Mouse (Mus musculus) midbrain, embryonic 15.5 days (tissue): ENCODE results near the gene Sgsm3. TPM values are rescaled to one million over a fixed set of nuclear protein-coding genes. Genes with fewer than 3 reads are reported as not detected.

Experiments
- ATAC-seq: fragments of 200-750 bp; cut with Nextera tagmentation; replicated peaks from 2 replicates; pipeline ENCODE4 v1.8.0; 2017; ENCODE audit warnings: moderate TSS enrichment
- H3K27ac ChIP-seq: fragments of 300-500 bp; sonication (generic); 2 replicates; pipeline ENCODE4 v1.5.1; 2015; ENCODE audit warnings: mild to moderate bottlenecking, inconsistent platforms
- H3K27me3 ChIP-seq: fragments of 300-500 bp; sonication (generic); replicated peaks from 2 replicates; pipeline ENCODE4 v1.6.1; 2015; ENCODE audit warnings: inconsistent platforms
- H3K36me3 ChIP-seq: fragments of 300-500 bp; sonication (generic); replicated peaks from 2 replicates; pipeline ENCODE4 v1.6.1; 2015; ENCODE audit warnings: inconsistent platforms
- H3K4me1 ChIP-seq: fragments of 300-500 bp; sonication (generic); 2 replicates; pipeline ENCODE4 v1.6.1; 2015; ENCODE audit warnings: inconsistent platforms
- H3K4me2 ChIP-seq: fragments of 300-500 bp; sonication (generic); 2 replicates; pipeline ENCODE4 v1.6.1; 2015; ENCODE audit warnings: inconsistent platforms, mild to moderate bottlenecking, moderate library complexity
- H3K4me3 ChIP-seq: fragments of 300-500 bp; sonication (generic); 2 replicates; pipeline ENCODE4 v1.5.1; 2015; ENCODE audit warnings: mild to moderate bottlenecking, inconsistent platforms
- H3K9ac ChIP-seq: fragments of 300-500 bp; sonication (generic); 2 replicates; pipeline ENCODE4 v1.6.1; 2015; ENCODE audit warnings: mild to moderate bottlenecking, inconsistent platforms
- H3K9me3 ChIP-seq: fragments of 300-500 bp; sonication (generic); 2 replicates; pipeline ENCODE4 v1.6.1; 2016; ENCODE audit warnings: inconsistent platforms
- WGBS: fragments of 180-500 bp; shearing (Covaris S2); methylation state at CpG from one replicate; pipeline ENCODE4 v1.1.7; 2015; ENCODE audit warnings: mixed read lengths; 5-methylcytosine and 5-hydroxymethylcytosine counted together
- polyA plus RNA-seq: library from polyadenylated mRNA; unstranded; fragments of >200 nt; fragmentation: Nextera tagmentation; extraction: Ambion mirVana; gene quantifications from 2 replicates; pipeline ENCODE4 v1.2.1, GENCODE M21; 2015

Gene Sgsm3
- polyA plus RNA-seq, 1 experiment from 2014 or later, result 82.6 TPM

GRCm38 (mm10) chr15:80988331-80988730, 10.8 kb downstream of the Sgsm3 start:
- Histone ChIP-seq H3K4me3 (no peak overlapping the region), H3K27ac (no peak overlapping the region), H3K36me3 (no peaks in the 10 kb centered on the region), H3K9ac (no peak overlapping the region), H3K9me3 (no peaks in the 10 kb centered on the region), H3K27me3 (no peaks in the 10 kb centered on the region), H3K4me2 (no peak overlapping the region), H3K4me1 (no peaks in the 10 kb centered on the region)
- no peak for ATAC-seq
- 51% methylated on average over 1 of the region's 1 CpGs for WGBS

DNA sequence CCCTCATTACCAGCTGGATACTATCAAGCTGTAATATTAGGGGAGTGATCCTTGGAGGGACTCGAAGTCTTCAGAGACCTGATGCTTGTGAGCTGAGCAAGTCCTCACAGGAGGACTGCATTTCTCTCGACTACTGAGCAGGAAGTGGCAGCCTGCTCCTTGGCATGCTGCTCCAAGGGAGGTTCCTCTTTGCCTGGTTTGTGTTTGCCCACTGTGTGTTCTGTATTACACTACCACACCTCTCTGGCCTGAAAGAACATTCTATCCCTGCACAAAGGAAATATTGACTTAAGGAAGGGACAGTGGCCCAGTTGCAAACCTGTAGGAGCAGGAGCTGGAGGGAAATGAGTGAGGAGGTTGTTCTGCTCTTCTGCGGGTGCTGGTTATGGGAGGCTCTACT, 12.1 kb downstream of the Sgsm3 start:
- Histone ChIP-seq H3K4me3 (no peak overlapping the region), H3K9ac (no peak overlapping the region), H3K27ac (no peak overlapping the region), H3K27me3 (no peaks in the 10 kb centered on the region), H3K9me3 (no peaks in the 10 kb centered on the region), H3K36me3 (no peaks in the 10 kb centered on the region), H3K4me2 (no peak overlapping the region), H3K4me1 (no peaks in the 10 kb centered on the region)
- WGBS, result 83% methylated on average over 3 of the region's 3 CpGs
- ATAC-seq, result no peak

- Histone ChIP-seq H3K27ac (no peak overlapping the region), H3K4me3 (no peak overlapping the region), H3K4me2 (no peak overlapping the region), H3K4me1 (no peaks in the 10 kb centered on the region), H3K9ac (no peak overlapping the region), H3K36me3 (no peaks in the 10 kb centered on the region), H3K9me3 (no peaks in the 10 kb centered on the region), H3K27me3 (no peaks in the 10 kb centered on the region)
- 89% methylated on average over 5 of the region's 5 CpGs for WGBS
- ATAC-seq, result no peak
These were observed 17.4 kb downstream of the Sgsm3 start for GRCm38 (mm10) chr15:80994959-80995358.

DNA sequence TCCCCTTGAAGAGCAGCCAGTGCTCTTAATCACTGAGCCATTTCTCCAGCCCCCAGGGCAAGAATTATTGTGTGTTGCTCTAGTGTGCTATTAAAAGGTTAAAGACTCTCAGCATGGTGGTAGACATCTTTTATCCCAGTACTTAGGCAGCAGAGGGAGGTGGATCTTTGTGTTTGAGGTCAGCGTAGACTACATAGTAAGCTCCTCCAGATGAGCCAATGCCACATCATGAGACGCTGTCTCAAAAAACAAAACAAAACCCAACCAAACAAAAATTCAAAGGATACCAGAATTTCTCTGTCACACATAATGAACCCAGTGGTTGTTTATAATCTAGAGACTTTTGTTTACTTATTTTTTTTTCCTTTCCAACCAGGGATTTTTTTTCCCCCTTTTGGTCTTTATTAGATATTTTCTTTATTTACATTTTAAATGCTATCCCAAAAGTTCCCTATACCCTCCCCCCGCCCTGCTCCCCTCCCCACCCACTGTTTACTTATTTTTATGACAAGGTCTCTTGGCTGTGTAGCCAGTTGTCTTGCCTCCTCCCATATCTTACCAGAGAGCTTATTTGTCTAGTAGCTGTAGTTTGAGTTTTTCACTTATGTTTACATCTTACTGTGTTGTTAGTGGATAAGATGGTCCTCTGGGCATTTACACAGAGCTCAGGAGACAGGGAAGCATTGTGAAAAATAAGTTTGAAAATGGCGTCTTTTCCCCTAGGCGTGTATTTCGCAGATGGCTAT, 18.7 kb downstream of the Sgsm3 start:
- no peak overlapping the region for H3K4me3 ChIP-seq
- H3K4me1 ChIP-seq, result no peaks in the 10 kb centered on the region
- no peak overlapping the region for H3K4me2 ChIP-seq
- H3K9me3 ChIP-seq, result no peaks in the 10 kb centered on the region
- ATAC-seq, result no peak
- no peaks in the 10 kb centered on the region for H3K36me3 ChIP-seq
- H3K27me3 ChIP-seq, result no peaks in the 10 kb centered on the region
- no peak overlapping the region for H3K27ac ChIP-seq
- WGBS, result 72% methylated on average over 6 of the region's 6 CpGs
- no peak overlapping the region for H3K9ac ChIP-seq

DNA sequence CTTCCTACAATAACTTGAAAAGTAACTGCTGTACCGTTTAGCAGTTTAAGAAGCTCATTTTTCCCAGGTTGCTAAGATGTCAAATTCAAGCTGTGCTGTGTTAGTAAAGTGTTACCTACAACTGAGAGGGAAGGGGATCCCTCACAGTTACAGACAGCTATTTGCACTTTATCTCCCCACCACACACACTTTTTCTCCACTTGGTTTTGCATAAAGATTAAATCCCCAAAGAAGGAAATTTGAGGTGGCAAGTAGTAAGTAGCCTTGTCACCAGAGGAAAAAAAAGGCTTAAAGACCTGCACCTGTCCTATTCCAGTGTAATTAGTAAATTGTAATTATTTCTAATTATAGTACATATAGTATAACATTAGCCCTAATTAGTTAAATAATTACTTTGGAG, 19.5 kb downstream of the Sgsm3 start:
- no peak for ATAC-seq
- no peak overlapping the region for H3K27ac ChIP-seq
- no peak overlapping the region for H3K9ac ChIP-seq
- H3K4me2 ChIP-seq, result no peak overlapping the region
- no peaks in the 10 kb centered on the region for H3K9me3 ChIP-seq
- 54% methylated on average over 1 of the region's 1 CpGs for WGBS
- H3K36me3 ChIP-seq, result no peaks in the 10 kb centered on the region
- no peak overlapping the region for H3K4me3 ChIP-seq
- H3K27me3 ChIP-seq, result no peaks in the 10 kb centered on the region
- no peaks in the 10 kb centered on the region for H3K4me1 ChIP-seq

DNA sequence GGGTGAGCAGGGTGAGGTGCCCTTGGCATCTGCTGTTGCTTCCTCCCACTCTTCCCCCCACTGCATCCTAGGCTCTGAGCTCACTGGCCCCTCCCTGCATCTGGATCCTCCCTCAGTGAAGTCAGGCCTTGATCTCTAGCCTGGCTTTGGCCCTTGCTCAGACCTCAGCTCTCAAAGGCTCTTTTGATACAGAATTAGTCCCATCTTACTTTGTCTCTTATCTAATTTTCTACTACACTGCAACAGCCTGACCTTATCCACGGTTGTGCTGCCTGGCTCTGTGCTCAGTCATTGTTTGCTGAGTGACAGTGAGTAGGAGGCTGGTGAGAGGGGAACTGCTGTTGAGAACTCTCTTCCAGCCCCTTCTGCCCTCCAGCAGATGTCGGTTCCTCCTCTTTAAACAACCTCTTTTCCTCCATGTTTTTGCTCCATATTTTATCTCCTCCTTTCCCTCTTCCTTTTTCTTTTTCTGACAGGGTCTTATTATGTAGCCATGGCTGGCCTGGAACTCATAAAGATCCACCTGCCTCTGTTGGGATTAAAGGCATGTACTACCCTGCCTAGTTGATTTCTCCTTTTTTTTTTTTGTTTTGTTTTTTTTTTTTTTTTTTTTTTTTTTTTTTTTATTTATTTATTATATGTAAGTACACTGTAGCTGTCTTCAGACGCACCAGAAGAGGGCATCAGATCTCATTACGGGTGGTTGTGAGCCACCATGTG, 23.0 kb downstream of the Sgsm3 start:
- Histone ChIP-seq H3K4me1 (no peaks in the 10 kb centered on the region), H3K9ac (no peak overlapping the region), H3K9me3 (no peaks in the 10 kb centered on the region), H3K36me3 (peaks cover 4% of the 10 kb centered on the region), H3K27me3 (no peaks in the 10 kb centered on the region), H3K4me2 (no peak overlapping the region), H3K27ac (no peak overlapping the region), H3K4me3 (no peak overlapping the region)
- no peak for ATAC-seq
- 57% methylated on average over 3 of the region's 4 CpGs for WGBS

GRCm38 (mm10) chr15:81006127-81006735, 28.7 kb downstream of the Sgsm3 start:
- no peak overlapping the region for H3K9ac ChIP-seq
- H3K4me1 ChIP-seq, result no peaks in the 10 kb centered on the region
- H3K36me3 ChIP-seq, result peaks cover 25% of the 10 kb centered on the region
- no peak for ATAC-seq
- no peaks in the 10 kb centered on the region for H3K27me3 ChIP-seq
- H3K9me3 ChIP-seq, result no peaks in the 10 kb centered on the region
- H3K27ac ChIP-seq, result no peak overlapping the region
- 85% methylated on average over 10 of the region's 10 CpGs for WGBS
- H3K4me3 ChIP-seq, result no peak overlapping the region
- no peak overlapping the region for H3K4me2 ChIP-seq

DNA sequence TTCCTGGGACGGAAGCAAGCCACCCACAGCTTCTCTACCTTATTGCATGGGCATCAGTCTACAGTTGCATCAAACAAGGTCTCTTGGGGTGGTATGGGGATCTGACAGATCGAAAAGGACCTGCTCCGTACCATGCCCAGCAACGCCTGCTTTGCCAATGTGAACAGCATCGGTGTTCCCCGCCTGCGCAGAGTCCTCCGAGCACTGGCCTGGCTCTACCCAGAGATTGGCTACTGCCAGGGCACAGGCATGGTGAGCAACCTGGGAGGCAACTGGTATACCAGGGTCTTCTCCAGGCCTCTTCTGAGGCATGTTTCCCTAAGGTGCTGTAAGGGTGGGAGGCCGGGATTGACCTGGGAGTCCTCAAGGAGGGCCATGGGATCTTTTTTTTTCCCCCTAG, 29.8 kb downstream of the Sgsm3 start:
- no peak for ATAC-seq
- WGBS, result 95% methylated on average over 9 of the region's 9 CpGs

DNA sequence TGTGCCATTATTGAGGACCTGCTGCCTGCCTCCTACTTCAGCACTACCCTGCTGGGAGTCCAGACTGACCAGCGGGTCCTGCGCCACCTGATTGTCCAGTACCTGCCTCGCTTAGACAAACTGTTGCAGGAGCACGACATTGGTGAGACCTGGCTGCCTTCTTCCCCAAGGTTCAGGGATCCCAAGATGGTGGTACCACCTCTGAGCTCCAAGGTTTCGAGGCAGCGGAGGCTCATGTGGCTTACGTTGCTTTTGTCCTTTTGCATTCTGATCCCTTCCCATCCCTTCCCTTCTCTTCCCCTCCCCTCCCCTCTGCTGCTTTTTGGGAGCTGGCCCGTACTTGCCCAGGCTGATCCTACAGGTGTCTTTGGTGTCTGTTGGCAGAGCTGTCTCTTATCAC, 30.3 kb downstream of the Sgsm3 start:
- Histone ChIP-seq H3K27me3 (no peaks in the 10 kb centered on the region), H3K4me3 (no peak overlapping the region), H3K9me3 (no peaks in the 10 kb centered on the region), H3K27ac (no peak overlapping the region), H3K4me2 (no peak overlapping the region), H3K36me3 (peaks cover 32% of the 10 kb centered on the region), H3K4me1 (no peaks in the 10 kb centered on the region), H3K9ac (no peak overlapping the region)
- no peak for ATAC-seq
- 90% methylated on average over 8 of the region's 8 CpGs for WGBS

More for the DNA sequence above, 29.8 kb downstream of the Sgsm3 start:
- no peaks in the 10 kb centered on the region for H3K9me3 ChIP-seq
- no peak overlapping the region for H3K4me3 ChIP-seq
- H3K4me1 ChIP-seq, result no peaks in the 10 kb centered on the region
- H3K36me3 ChIP-seq, result peaks cover 29% of the 10 kb centered on the region
- H3K9ac ChIP-seq, result no peak overlapping the region
- no peak overlapping the region for H3K4me2 ChIP-seq
- H3K27ac ChIP-seq, result no peak overlapping the region
- H3K27me3 ChIP-seq, result no peaks in the 10 kb centered on the region

DNA sequence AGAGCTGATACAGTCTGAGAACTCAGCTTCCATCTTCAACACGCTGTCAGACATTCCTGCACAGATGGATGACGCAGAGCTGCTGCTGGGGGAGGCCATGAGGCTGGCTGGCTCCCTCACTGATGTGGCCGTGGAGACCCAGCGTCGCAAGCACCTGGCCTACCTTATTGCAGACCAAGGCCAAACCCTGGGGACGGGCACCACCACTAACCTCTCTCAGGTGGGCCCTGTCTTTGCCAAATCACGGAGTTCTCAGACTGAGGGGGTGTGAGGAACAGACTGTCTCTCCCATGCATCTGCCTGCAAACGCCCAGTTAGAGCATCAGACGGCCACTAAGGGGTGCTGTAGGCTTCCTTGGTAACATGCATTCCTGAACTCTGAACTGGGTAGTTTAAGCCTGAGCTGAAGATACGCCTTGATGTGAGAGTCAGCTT, 31.1 kb downstream of the Sgsm3 start:
- Histone ChIP-seq H3K4me1 (no peaks in the 10 kb centered on the region), H3K4me2 (no peak overlapping the region), H3K27me3 (no peaks in the 10 kb centered on the region), H3K27ac (no peak overlapping the region), H3K9me3 (no peaks in the 10 kb centered on the region), H3K9ac (no peak overlapping the region), H3K36me3 (peaks cover 34% of the 10 kb centered on the region), H3K4me3 (no peak overlapping the region)
- ATAC-seq, result no peak
- 61% methylated on average over 10 of the region's 10 CpGs for WGBS

- Histone ChIP-seq H3K4me3 (no peak overlapping the region), H3K4me1 (no peaks in the 10 kb centered on the region), H3K36me3 (peaks cover 31% of the 10 kb centered on the region), H3K9ac (no peak overlapping the region), H3K27me3 (no peaks in the 10 kb centered on the region), H3K27ac (no peak overlapping the region), H3K9me3 (no peaks in the 10 kb centered on the region), H3K4me2 (no peak overlapping the region)
- no peak for ATAC-seq
- WGBS, result 86% methylated on average over 7 of the region's 7 CpGs
These were observed 32.5 kb downstream of the Sgsm3 start for GRCm38 (mm10) chr15:81010114-81010513.

GRCm38 (mm10) chr15:81011523-81011922, 34.0 kb downstream of the Sgsm3 start:
- no peaks in the 10 kb centered on the region for H3K4me1 ChIP-seq
- no peak overlapping the region for H3K27ac ChIP-seq
- WGBS, result 88% methylated on average over 3 of the region's 3 CpGs
- ATAC-seq, result no peak
- H3K9me3 ChIP-seq, result no peaks in the 10 kb centered on the region
- H3K27me3 ChIP-seq, result no peaks in the 10 kb centered on the region
- H3K4me3 ChIP-seq, result no peak overlapping the region
- H3K4me2 ChIP-seq, result no peak overlapping the region
- peaks cover 34% of the 10 kb centered on the region for H3K36me3 ChIP-seq
- H3K9ac ChIP-seq, result no peak overlapping the region
